Mouse (Mus musculus) brain, embryonic 14.5 days (tissue): Measurements from ENCODE around the gene Col6a2.

Experiments
- CTCF ChIP-seq: fragments of 200-500 bp; IDR thresholded peaks from 2 replicates; pipeline ENCODE4 v1.5.1; 2012; ENCODE audit warnings: inconsistent platforms, mild to moderate bottlenecking, moderate library complexity, borderline replicate concordance; ENCODE audit not compliant: insufficient read depth, insufficient read length; ENCODE audit errors: extremely low read depth
- POLR2A ChIP-seq: fragments of 200-500 bp; IDR thresholded peaks from 2 replicates; pipeline ENCODE4 v1.6.1; 2012; ENCODE audit warnings: mild to moderate bottlenecking, inconsistent platforms, borderline replicate concordance; ENCODE audit not compliant: poor library complexity, insufficient read depth, insufficient read length, severe bottlenecking; ENCODE audit errors: extremely low read depth

DNA sequence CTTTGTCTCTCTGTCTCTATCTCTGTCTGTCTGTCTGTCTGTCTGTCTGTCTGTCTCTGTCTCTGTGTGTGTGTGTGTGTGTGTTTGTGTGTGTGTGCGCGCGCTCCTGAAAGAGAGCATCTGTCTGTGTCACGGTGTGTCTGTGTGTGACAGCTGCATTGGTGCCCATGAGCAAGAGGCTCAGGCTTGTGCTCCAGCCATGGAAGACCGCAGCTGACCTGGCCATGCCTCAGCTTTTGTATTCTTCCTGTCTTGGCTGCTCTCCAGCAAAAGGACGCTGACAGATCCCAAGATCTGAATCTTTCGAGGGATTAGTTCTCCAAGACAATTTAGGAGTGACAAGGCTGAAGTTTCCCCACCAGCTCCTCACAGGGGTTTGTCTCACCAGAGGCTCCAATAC lies 1.5 kb upstream of the Col6a2 start:
- TF ChIP-seq CTCF, result no peak
- TF ChIP-seq POLR2A, result no peak
